Mouse (Mus musculus) spleen, adult 2 months (tissue): ENCODE measurements around the gene Syt13.

Source experiments
- CTCF ChIP-seq: fragments of 200-500 bp; IDR thresholded peaks from 2 replicates; pipeline ENCODE4 v1.5.1; 2011; ENCODE audit warnings: mild to moderate bottlenecking, inconsistent platforms; ENCODE audit not compliant: insufficient read depth, insufficient read length, insufficient replicate concordance; ENCODE audit errors: extremely low read depth
- POLR2A ChIP-seq: fragments of 200-500 bp; IDR thresholded peaks from 2 replicates; pipeline ENCODE4 v1.6.1; 2011; ENCODE audit warnings: low read depth, low read length, inconsistent platforms

- TF ChIP-seq CTCF (no peak), POLR2A (no peak)
Measured at GRCm38 (mm10) chr2:92972071-92972470, 57.2 kb downstream of the Syt13 start.
